Mouse (Mus musculus): ENCODE measurements at regions not wholly inside any gene's neighbourhood (a gene's known extent, or its start where the extent isn't known, plus 50 kb on each side); places are given as distances from the start of the nearest gene placed in this dataset.

DNA sequence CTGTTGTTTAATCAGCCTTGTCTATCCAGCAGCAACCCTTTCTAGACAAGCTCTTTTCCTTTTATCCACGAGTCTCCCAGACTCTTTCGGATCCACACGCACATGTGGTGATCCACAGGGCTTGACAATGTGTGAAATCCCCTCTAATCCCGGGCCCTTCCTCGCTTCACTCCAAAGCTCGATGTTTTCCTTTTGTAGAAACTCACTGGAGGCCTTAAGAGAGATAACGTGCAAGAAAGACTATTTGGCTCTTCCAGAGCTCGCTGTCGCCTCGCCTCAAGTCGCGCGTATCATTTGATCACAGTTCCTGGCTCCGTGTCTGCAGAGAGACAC, 234.9 kb downstream of the Gm5426 start:
- H3K9me3 ChIP-seq, result no peaks in the 10 kb centered on the region
- no peak for DNase-seq (ENCODE audit: low spot score)
- peak overlapping the region; percentile 41 for H3K4me3 ChIP-seq

DNA sequence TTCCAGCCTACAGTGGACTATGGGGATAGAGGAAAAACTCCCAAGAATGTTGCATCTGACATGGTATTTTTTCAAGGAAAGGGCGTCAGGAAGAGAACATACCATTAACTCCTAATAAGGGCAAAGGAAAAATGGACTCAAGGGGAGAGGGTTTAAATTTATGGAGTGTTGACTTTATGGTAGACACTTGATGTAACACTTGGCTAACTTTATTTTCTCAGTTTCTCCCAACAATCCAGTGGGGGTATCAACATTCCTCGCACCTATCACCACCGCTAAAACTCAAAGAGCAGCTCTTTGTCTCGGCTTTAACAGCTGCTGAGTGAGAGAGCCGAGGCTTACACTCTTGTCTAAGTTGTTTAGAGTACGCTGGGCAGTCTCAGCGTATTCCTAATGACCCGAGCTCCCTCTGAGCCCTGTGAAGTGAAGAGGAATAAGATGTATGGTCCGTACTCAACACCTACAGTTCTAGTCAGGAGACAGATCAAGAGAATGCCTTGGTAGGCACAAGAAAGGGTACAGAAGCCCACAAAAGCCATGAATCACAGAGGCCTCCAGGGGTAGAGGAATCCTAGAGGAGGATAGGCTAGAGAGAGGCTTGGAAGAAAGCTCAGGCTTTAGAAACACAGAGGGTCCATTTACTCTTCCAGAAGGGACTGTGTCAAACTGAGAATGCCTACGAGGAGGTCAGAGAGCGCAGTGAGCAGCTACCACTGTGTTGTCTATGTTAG, 236.4 kb downstream of the Gm5426 start:
- peaks cover 23% of the 10 kb centered on the region for H3K4me1 ChIP-seq
- H3K27me3 ChIP-seq (ENCODE audit: insufficient read depth, poor library complexity, severe bottlenecking), result no peaks in the 10 kb centered on the region
- 47% methylated on average over 11 of the region's 11 CpGs for WGBS

More for the DNA sequence above, 234.9 kb downstream of the Gm5426 start:
- 58% methylated on average over 14 of the region's 14 CpGs for WGBS
- no peaks in the 10 kb centered on the region for H3K27me3 ChIP-seq (ENCODE audit: insufficient read depth, poor library complexity, severe bottlenecking)
- H3K4me1 ChIP-seq, result peaks cover 23% of the 10 kb centered on the region
- H3K27ac ChIP-seq, result peak overlapping the region; percentile 69
- H3K36me3 ChIP-seq, result no peaks in the 10 kb centered on the region

DNA sequence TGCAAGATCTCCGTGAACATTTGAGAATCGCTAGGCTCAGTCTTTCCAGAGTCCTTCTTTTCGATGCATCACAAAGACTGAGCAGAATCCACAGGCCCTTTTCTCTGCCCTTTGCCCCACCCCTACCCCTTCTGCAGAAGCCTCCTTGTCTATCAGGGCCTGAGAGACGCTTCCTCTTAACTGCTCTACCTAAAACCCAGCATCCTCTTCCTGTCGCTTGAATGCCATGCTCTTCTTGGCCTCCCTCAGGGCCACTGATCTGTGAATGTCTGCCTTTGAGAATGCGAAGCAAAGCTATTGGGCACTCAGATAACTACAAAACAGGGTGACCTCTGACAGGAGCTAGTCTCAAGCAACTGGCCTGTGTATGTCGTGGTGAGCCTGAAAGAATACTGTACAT, 237.1 kb downstream of the Gm5426 start:
- Histone ChIP-seq H3K27ac (peak overlapping the region; percentile 23; the same call in 1 of the 2 replicates), H3K27me3 (ENCODE audit: insufficient read depth, poor library complexity, severe bottlenecking) (no peaks in the 10 kb centered on the region), H3K9me3 (no peaks in the 10 kb centered on the region), H3K4me3 (no peak overlapping the region), H3K36me3 (no peaks in the 10 kb centered on the region), H3K4me1 (peaks cover 23% of the 10 kb centered on the region)
- DNase-seq (ENCODE audit: low spot score), result peak; percentile 63
- 45% methylated on average over 7 of the region's 7 CpGs for WGBS

More for the DNA sequence above, 236.4 kb downstream of the Gm5426 start:
- Histone ChIP-seq H3K27ac (peak overlapping the region; percentile 23; the same call in 1 of the 2 replicates), H3K36me3 (no peaks in the 10 kb centered on the region), H3K9me3 (no peaks in the 10 kb centered on the region), H3K4me3 (no peak overlapping the region)
- no peak for DNase-seq (ENCODE audit: low spot score)

DNA sequence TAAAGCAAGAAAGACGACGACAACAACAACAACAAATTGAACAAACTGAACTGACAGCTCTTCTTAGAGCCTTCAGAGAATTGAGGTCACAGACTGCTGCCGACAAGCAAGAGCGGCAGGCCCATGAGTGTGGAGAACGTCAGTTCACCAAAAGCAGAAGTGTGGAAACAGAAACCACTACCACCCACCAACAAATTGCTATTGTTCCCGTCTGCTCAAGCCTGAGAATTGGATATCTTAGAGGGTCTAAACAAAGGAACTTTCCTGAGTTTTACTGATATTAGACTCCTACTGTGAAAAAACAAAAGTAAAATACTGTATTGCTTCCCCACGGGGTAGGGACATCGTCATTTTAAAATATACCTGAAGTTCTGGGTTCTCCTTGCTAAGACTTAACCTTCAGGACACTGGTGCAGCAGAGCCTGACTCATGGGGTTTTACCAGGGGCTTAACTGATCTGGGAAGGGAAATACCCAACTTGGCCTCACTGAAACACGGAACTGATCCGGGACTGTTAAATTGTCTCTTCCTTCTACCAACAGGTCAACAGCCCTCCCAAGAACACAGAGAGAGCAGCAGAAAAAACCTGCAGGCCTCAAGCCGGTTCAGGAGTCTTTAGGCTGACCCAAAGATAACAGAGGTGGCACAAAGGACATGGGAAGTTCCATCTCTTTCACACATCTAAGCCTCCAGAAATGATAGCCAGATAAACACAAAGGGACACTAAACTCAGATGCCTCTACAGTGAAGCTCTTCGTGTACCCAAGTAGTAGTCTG, 238.1 kb downstream of the Gm5426 start:
- WGBS, result 78% methylated on average over 12 of the region's 12 CpGs
- Histone ChIP-seq H3K27ac (no peak overlapping the region), H3K4me1 (peaks cover 23% of the 10 kb centered on the region), H3K27me3 (ENCODE audit: insufficient read depth, poor library complexity, severe bottlenecking) (no peaks in the 10 kb centered on the region), H3K36me3 (no peaks in the 10 kb centered on the region), H3K9me3 (no peaks in the 10 kb centered on the region), H3K4me3 (no peak overlapping the region)
- DNase-seq (ENCODE audit: low spot score), result no peak

DNA sequence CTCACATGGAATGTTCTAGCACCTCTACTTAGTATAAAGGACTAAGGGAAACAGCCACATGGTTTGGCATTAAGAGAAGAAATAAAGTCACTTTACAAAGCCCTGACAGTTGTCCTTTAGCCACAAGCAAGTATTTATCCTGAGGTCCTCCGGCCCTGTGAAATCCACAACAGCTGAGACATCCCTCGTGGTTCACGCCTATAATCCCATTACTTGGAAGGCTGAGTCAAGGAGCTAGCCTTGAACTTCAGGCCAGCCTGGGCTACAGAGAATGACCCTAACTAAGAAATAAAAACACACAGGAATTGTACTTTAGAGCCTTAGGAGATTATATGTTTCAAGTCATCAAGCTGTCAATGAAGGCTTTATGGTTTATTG, 238.7 kb downstream of the Gm5426 start:
- 90% methylated on average over 3 of the region's 3 CpGs for WGBS
- Histone ChIP-seq H3K27ac (no peak overlapping the region), H3K9me3 (no peaks in the 10 kb centered on the region), H3K4me3 (no peak overlapping the region), H3K36me3 (no peaks in the 10 kb centered on the region), H3K27me3 (ENCODE audit: insufficient read depth, poor library complexity, severe bottlenecking) (no peaks in the 10 kb centered on the region), H3K4me1 (peaks cover 23% of the 10 kb centered on the region)
- no peak for DNase-seq (ENCODE audit: low spot score)

DNA sequence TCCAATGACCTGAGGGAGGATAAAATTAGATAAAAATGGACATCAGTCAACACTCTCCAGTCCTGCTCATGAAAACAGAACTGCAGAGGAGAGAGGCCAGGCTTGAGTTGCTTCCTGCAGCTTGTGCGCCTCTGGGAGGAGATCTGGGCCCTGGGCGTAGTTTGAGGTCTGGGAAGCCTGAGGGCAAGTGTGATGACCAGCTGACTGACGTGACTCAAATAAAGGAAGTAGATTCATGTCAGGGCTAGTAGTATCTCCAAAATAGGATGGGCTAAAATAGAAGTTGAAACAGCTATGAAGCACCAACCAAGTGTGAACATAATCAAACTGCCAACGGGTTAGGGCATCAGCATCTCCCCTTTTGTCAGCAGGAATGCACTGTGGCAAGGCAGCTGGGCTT, 239.3 kb upstream of the Btg1 start:
- peaks cover 12% of the 10 kb centered on the region for H3K4me1 ChIP-seq
- no peak for DNase-seq (ENCODE audit: low spot score)
- no peak overlapping the region for H3K4me3 ChIP-seq
- H3K27me3 ChIP-seq (ENCODE audit: insufficient read depth, poor library complexity, severe bottlenecking), result no peaks in the 10 kb centered on the region
- no peaks in the 10 kb centered on the region for H3K9me3 ChIP-seq
- H3K36me3 ChIP-seq, result no peaks in the 10 kb centered on the region
- WGBS, result 60% methylated on average over 4 of the region's 4 CpGs
- no peak overlapping the region for H3K27ac ChIP-seq

DNA sequence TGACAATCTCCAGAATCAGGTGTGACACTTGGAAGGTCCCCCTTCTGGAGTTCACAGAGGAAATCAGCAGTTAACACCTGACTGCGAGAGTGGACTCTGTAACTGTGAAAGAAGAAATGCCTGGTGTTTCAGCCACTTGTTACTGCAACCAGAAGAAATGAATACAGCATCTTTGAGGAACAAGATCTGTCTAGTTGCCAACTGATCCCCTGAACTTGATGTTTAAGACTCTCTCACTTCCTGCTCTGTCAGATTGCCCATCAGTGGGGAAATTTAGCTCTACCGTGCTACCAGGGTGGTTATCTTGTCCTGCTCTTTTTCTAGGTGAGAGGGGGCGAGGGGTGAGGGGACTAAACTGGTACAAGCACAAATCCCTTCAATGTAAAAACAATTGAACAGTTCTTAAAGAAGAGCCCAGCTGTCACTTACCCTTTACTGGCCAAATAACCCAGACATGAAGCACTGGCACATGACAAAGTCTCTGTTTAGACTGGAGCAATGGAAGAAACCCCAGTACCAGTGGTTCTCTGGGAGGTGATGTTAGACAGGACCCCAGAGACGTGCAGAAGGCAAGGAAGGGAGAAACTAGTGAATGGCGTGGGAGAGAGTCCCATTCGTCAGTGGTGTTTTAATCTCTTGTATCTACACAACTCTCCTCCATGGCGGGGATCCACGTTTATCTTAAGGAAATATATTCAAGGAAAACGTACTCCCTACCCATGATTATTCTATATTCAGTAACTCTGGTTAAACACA, 237.6 kb upstream of the Btg1 start:
- WGBS, result 67% methylated on average over 9 of the region's 9 CpGs
- no peaks in the 10 kb centered on the region for H3K36me3 ChIP-seq
- DNase-seq (ENCODE audit: low spot score), result no peak

DNA sequence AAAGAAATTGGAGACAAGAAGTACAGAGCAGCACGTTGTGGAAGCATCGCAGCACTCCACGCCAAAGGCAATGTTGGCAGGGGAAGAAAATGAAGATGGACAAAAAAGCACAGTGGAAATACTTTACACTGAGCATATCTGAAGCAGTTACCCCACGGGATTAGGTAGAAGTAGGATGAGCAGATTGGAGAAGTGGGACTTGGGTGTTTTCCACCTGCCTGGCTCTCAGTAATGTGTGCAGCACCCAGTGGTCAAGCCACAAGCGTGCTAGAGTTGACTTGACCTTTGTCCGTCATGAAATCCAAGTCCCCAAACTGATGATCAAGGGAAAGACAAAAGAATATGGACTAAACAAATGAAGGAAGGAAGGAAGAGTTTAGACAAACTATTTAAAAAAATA, 235.1 kb upstream of the Btg1 start:
- no peaks in the 10 kb centered on the region for H3K27me3 ChIP-seq (ENCODE audit: insufficient read depth, poor library complexity, severe bottlenecking)
- DNase-seq (ENCODE audit: low spot score), result no peak
- H3K36me3 ChIP-seq, result no peaks in the 10 kb centered on the region
- no peaks in the 10 kb centered on the region for H3K9me3 ChIP-seq
- H3K4me1 ChIP-seq, result no peaks in the 10 kb centered on the region
- WGBS, result 86% methylated on average over 6 of the region's 6 CpGs
- no peak overlapping the region for H3K27ac ChIP-seq
- no peak overlapping the region for H3K4me3 ChIP-seq

More for the DNA sequence above, 237.6 kb upstream of the Btg1 start:
- no peak overlapping the region for H3K27ac ChIP-seq
- no peaks in the 10 kb centered on the region for H3K4me1 ChIP-seq
- H3K27me3 ChIP-seq (ENCODE audit: insufficient read depth, poor library complexity, severe bottlenecking), result no peaks in the 10 kb centered on the region
- H3K9me3 ChIP-seq, result no peaks in the 10 kb centered on the region
- no peak overlapping the region for H3K4me3 ChIP-seq

DNA sequence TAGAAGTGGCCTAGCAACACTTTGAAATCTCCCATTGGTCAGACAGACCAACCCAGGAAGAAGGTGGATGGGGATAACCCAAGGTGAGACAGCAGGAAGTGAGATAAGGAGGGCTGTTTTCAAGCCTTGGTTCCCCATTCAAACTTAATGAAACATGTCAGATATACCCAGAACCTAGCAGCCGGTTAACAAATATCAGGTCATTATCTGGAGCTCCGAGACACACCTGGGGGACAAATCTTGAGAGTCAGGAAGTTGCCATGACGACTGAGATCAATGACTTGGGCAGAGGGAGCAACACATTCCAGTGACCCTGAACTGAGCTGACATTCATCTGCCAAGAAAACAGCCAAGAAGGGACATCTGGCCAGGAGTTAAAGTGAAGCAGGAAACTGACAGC, 225.1 kb upstream of the Btg1 start:
- 37% methylated on average over 3 of the region's 3 CpGs for WGBS
- H3K36me3 ChIP-seq, result no peaks in the 10 kb centered on the region
- H3K4me3 ChIP-seq, result no peak overlapping the region
- H3K4me1 ChIP-seq, result no peaks in the 10 kb centered on the region
- H3K9me3 ChIP-seq, result no peaks in the 10 kb centered on the region
- no peaks in the 10 kb centered on the region for H3K27me3 ChIP-seq (ENCODE audit: insufficient read depth, poor library complexity, severe bottlenecking)
- no peak overlapping the region for H3K27ac ChIP-seq
- no peak for DNase-seq (ENCODE audit: low spot score)

DNA sequence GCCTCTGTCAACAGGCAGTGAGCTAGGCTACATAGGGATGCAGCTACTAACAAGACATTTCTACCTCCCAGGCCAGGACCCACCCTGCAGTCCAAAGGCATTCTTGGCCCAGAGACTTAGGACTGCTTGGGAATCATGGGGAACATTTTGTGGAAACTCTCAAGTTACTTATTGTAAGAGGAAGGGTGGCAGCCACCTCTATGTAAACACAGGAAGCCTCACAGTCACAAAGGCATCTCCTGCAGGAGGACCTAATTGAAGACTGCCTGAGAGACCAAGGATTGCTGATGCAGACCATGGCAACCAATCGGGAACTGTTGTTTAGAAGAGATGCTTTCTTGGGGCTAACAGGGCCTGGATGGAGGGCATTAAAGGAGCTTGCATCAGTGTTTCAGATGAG, 224.0 kb upstream of the Btg1 start:
- DNase-seq (ENCODE audit: low spot score), result no peak

DNA sequence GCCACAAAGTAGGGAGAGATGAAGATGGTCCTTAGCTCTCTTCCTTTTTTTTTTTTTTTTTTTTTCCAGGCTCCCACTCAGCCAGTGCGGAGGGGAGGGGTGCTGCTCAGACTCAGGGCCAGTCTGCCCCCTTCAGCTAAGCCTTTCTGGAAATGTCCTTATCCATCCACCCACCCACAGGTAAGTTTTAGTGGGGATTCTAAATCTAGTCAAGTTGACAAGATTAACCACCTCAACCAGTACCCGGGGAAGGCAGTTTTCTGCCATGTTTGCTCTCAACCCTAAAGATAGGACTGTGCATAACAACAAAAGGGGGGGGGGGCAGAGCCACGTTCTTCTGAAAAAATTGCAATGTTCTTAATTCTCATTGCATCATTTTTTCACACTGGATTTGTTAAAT, 222.6 kb upstream of the Btg1 start:
- no peak for DNase-seq (ENCODE audit: low spot score)
- H3K36me3 ChIP-seq, result no peaks in the 10 kb centered on the region
- H3K4me3 ChIP-seq, result no peak overlapping the region
- no peaks in the 10 kb centered on the region; the same call in 1 of the 2 replicates for H3K4me1 ChIP-seq
- H3K27ac ChIP-seq, result no peak overlapping the region
- H3K27me3 ChIP-seq (ENCODE audit: insufficient read depth, poor library complexity, severe bottlenecking), result no peaks in the 10 kb centered on the region
- 86% methylated on average over 3 of the region's 3 CpGs for WGBS
- no peaks in the 10 kb centered on the region for H3K9me3 ChIP-seq

More for the DNA sequence above, 224.0 kb upstream of the Btg1 start:
- H3K36me3 ChIP-seq, result no peaks in the 10 kb centered on the region
- H3K4me1 ChIP-seq, result no peaks in the 10 kb centered on the region
- no peak overlapping the region for H3K4me3 ChIP-seq
- H3K27me3 ChIP-seq (ENCODE audit: insufficient read depth, poor library complexity, severe bottlenecking), result no peaks in the 10 kb centered on the region
- WGBS, result 81% methylated on average over 1 of the region's 1 CpGs
- H3K27ac ChIP-seq, result no peak overlapping the region
- H3K9me3 ChIP-seq, result no peaks in the 10 kb centered on the region

DNA sequence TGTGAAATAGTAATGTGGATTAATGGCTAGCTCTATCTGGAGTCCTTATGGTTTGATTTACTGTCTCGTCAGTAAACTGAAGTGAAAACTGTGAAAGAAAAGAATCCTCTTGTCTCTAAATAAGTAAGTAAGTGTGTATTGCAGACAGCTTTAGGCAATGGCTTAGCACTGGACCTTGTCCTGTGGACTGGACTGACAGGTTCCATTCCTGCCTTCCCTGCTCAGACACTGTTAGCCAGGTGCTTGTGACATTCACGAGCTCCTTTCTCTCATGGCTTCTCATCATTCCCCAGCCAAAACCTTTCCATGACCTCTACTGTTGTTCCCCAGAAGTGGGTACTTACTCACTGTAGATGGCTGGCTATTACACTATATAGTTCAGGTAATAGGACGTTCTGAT, 221.8 kb upstream of the Btg1 start:
- DNase-seq (ENCODE audit: low spot score), result no peak
- Histone ChIP-seq H3K36me3 (no peaks in the 10 kb centered on the region), H3K27ac (no peak overlapping the region), H3K9me3 (no peaks in the 10 kb centered on the region), H3K4me1 (peaks cover 6% of the 10 kb centered on the region), H3K4me3 (no peak overlapping the region), H3K27me3 (ENCODE audit: insufficient read depth, poor library complexity, severe bottlenecking) (no peaks in the 10 kb centered on the region)
- 78% methylated on average over 3 of the region's 3 CpGs for WGBS

DNA sequence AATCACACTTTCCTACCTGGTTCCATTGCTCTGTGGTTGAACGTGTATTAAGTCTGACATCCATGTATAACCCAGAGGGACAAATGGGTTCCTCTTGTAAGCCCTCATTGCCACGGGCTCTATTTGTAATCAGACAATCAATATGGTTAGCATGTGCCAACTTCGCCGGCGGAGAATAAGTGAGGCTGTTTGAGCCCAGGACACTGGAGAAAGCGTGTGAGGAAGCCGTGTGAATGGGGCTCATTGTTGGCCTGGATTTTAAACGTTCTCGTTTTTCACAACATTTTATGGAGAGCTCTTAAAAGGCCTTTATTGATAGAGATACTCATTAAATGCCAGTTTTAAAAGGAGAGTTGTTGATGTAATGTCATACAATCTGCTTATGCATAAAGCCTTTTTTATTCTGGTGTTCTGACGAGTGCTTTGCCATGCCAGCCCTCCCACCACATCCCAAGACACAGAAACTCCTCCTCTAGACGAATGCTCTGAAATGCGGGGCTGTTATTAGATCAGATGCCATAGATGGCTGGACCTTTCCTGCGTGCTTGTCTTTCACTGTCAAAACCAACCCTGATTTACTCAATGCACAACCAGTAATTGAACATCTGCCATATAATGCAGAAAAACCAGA, 218.8 kb upstream of the Btg1 start:
- WGBS, result 77% methylated on average over 13 of the region's 13 CpGs
- Histone ChIP-seq H3K27ac (no peak overlapping the region), H3K9me3 (no peaks in the 10 kb centered on the region), H3K27me3 (ENCODE audit: insufficient read depth, poor library complexity, severe bottlenecking) (no peaks in the 10 kb centered on the region), H3K4me1 (peaks cover 6% of the 10 kb centered on the region), H3K4me3 (no peak overlapping the region), H3K36me3 (no peaks in the 10 kb centered on the region)
- DNase-seq (ENCODE audit: low spot score), result no peak
